Mouse (Mus musculus): Measurements from ENCODE around the gene Lsg1. TPM values are rescaled to one million over a fixed set of nuclear protein-coding genes. Genes with fewer than 3 reads are reported as not detected.

Gene Lsg1
- polyA plus RNA-seq, 1 experiment from 2014 or later, result 72.8 TPM

- ATAC-seq (ENCODE audit: low FRiP score, low read depth), result no peak
- Histone ChIP-seq H3K36me3 (no peaks in the 10 kb centered on the region), H3K9ac (no peak overlapping the region), H3K27me3 (replicated peaks) (no peaks in the 10 kb centered on the region), H3K27ac (no peak overlapping the region), H3K4me2 (replicated peaks) (no peak overlapping the region), H3K4me3 (no peak overlapping the region), H3K4me1 (peaks cover 10% of the 10 kb centered on the region; the same call in 1 of the 2 replicates), H3K9me3 (no peaks in the 10 kb centered on the region)
- WGBS, result 79% methylated on average over 5 of the region's 5 CpGs
Measured at GRCm38 (mm10) chr16:30611331-30611730, 23.9 kb upstream of the Lsg1 start.

- Histone ChIP-seq H3K27me3 (replicated peaks) (no peaks in the 10 kb centered on the region), H3K27ac (no peak overlapping the region), H3K4me3 (no peak overlapping the region), H3K9me3 (no peaks in the 10 kb centered on the region), H3K36me3 (no peaks in the 10 kb centered on the region), H3K9ac (no peak overlapping the region), H3K4me1 (peaks cover 12% of the 10 kb centered on the region), H3K4me2 (replicated peaks) (no peak overlapping the region)
- 76% methylated on average over 3 of the region's 3 CpGs for WGBS
- no peak for ATAC-seq (ENCODE audit: low FRiP score, low read depth)
Measured at GRCm38 (mm10) chr16:30607868-30608267, 20.5 kb upstream of the Lsg1 start.

GRCm38 (mm10) chr16:30605528-30605927 is 18.1 kb upstream of the Lsg1 start:
- Histone ChIP-seq H3K4me1 (peaks cover 28% of the 10 kb centered on the region), H3K4me2 (replicated peaks) (no peak overlapping the region), H3K27ac (no peak overlapping the region), H3K27me3 (replicated peaks) (peaks cover 14% of the 10 kb centered on the region), H3K9ac (no peak overlapping the region), H3K9me3 (no peaks in the 10 kb centered on the region), H3K4me3 (no peak overlapping the region), H3K36me3 (no peaks in the 10 kb centered on the region)
- WGBS, result 66% methylated on average over 6 of the region's 6 CpGs
- ATAC-seq (ENCODE audit: low FRiP score, low read depth), result no peak

- no peak overlapping the region for H3K9ac ChIP-seq
- ATAC-seq (ENCODE audit: low FRiP score, low read depth), result no peak
- H3K27me3 ChIP-seq (replicated peaks), result peaks cover 18% of the 10 kb centered on the region
- no peak overlapping the region for H3K4me2 ChIP-seq (replicated peaks)
- no peaks in the 10 kb centered on the region for H3K36me3 ChIP-seq
- H3K4me3 ChIP-seq, result no peak overlapping the region
- H3K4me1 ChIP-seq, result peaks cover 31% of the 10 kb centered on the region
- no peak overlapping the region for H3K27ac ChIP-seq
- no peaks in the 10 kb centered on the region for H3K9me3 ChIP-seq
- 81% methylated on average over 7 of the region's 7 CpGs for WGBS
Measured at GRCm38 (mm10) chr16:30604807-30605137, 17.4 kb upstream of the Lsg1 start.

GRCm38 (mm10) chr16:30604061-30604806 is 16.8 kb upstream of the Lsg1 start:
- Histone ChIP-seq H3K9me3 (no peaks in the 10 kb centered on the region), H3K4me1 (peaks cover 31% of the 10 kb centered on the region), H3K4me2 (replicated peaks) (no peak overlapping the region), H3K9ac (no peak overlapping the region), H3K27ac (no peak overlapping the region), H3K27me3 (replicated peaks) (peaks cover 18% of the 10 kb centered on the region), H3K36me3 (no peaks in the 10 kb centered on the region), H3K4me3 (no peak overlapping the region)
- 79% methylated on average over 16 of the region's 16 CpGs for WGBS
- no peak for ATAC-seq (ENCODE audit: low FRiP score, low read depth)

GRCm38 (mm10) chr16:30603531-30603842 is 16.1 kb upstream of the Lsg1 start:
- Histone ChIP-seq H3K4me3 (no peak overlapping the region), H3K27me3 (replicated peaks) (peaks cover 18% of the 10 kb centered on the region), H3K9ac (no peak overlapping the region), H3K9me3 (no peaks in the 10 kb centered on the region), H3K4me2 (replicated peaks) (peak overlapping the region; percentile 43), H3K27ac (no peak overlapping the region), H3K36me3 (no peaks in the 10 kb centered on the region), H3K4me1 (peaks cover 31% of the 10 kb centered on the region)
- WGBS, result 37% methylated on average over 9 of the region's 9 CpGs
- no peak for ATAC-seq (ENCODE audit: low FRiP score, low read depth)

- H3K9ac ChIP-seq, result no peak overlapping the region
- no peak overlapping the region for H3K4me3 ChIP-seq
- H3K9me3 ChIP-seq, result no peaks in the 10 kb centered on the region
- H3K27ac ChIP-seq, result no peak overlapping the region
- WGBS, result 19% methylated on average over 18 of the region's 18 CpGs
- no peaks in the 10 kb centered on the region for H3K36me3 ChIP-seq
- H3K27me3 ChIP-seq (replicated peaks), result peaks cover 18% of the 10 kb centered on the region
- no peak for ATAC-seq (ENCODE audit: low FRiP score, low read depth)
- H3K4me1 ChIP-seq, result peaks cover 31% of the 10 kb centered on the region
- peak overlapping the region; percentile 43 for H3K4me2 ChIP-seq (replicated peaks)
Measured at GRCm38 (mm10) chr16:30602684-30603530, 15.5 kb upstream of the Lsg1 start.

- Histone ChIP-seq H3K36me3 (no peaks in the 10 kb centered on the region), H3K4me1 (peaks cover 35% of the 10 kb centered on the region), H3K27ac (no peak overlapping the region), H3K27me3 (replicated peaks) (peaks cover 18% of the 10 kb centered on the region), H3K9ac (peak overlapping the region; percentile 29; the same call in 1 of the 2 replicates), H3K4me2 (replicated peaks) (peak overlapping the region; percentile 94), H3K4me3 (peak overlapping the region; percentile 64), H3K9me3 (no peaks in the 10 kb centered on the region)
- ATAC-seq (ENCODE audit: low FRiP score, low read depth), result no peak
- WGBS, result 24% methylated on average over 7 of the region's 7 CpGs
Measured at GRCm38 (mm10) chr16:30601946-30602345, 14.6 kb upstream of the Lsg1 start.

GRCm38 (mm10) chr16:30601046-30601832 is 13.8 kb upstream of the Lsg1 start:
- H3K9me3 ChIP-seq, result no peaks in the 10 kb centered on the region
- H3K9ac ChIP-seq, result peak overlapping the region; percentile 79; the same call in 1 of the 2 replicates
- H3K27me3 ChIP-seq (replicated peaks), result peaks cover 18% of the 10 kb centered on the region
- H3K4me2 ChIP-seq (replicated peaks), result peak overlapping the region; percentile 94
- no peak for ATAC-seq (ENCODE audit: low FRiP score, low read depth)
- H3K27ac ChIP-seq, result no peak overlapping the region
- peaks cover 40% of the 10 kb centered on the region for H3K4me1 ChIP-seq
- H3K36me3 ChIP-seq, result no peaks in the 10 kb centered on the region
- WGBS, result 9% methylated on average over 42 of the region's 42 CpGs
- peak overlapping the region; percentile 64 for H3K4me3 ChIP-seq

- H3K4me3 ChIP-seq, result peak overlapping the region; percentile 64
- H3K9ac ChIP-seq, result peak overlapping the region; percentile 79
- H3K4me1 ChIP-seq, result peaks cover 40% of the 10 kb centered on the region
- peak overlapping the region; percentile 94 for H3K4me2 ChIP-seq (replicated peaks)
- H3K36me3 ChIP-seq, result no peaks in the 10 kb centered on the region
- no peak overlapping the region for H3K27ac ChIP-seq
- no peak for ATAC-seq (ENCODE audit: low FRiP score, low read depth)
- WGBS, result under 1% methylated on average over 53 of the region's 53 CpGs
- no peaks in the 10 kb centered on the region for H3K9me3 ChIP-seq
- peaks cover 18% of the 10 kb centered on the region for H3K27me3 ChIP-seq (replicated peaks)
Measured at GRCm38 (mm10) chr16:30600431-30601045, 13.1 kb upstream of the Lsg1 start.

GRCm38 (mm10) chr16:30599491-30600268 is 12.3 kb upstream of the Lsg1 start, which contains the start of gene Fam43a:
TSS of gene Fam43a (plus strand) at chr16:30599723.
- H3K27ac ChIP-seq, result 0 out of 2 replicates have a peak within 1 kb of the TSS, but pooled peaks have one; percentile 20
- peak within 1 kb of the TSS; percentile 79 for H3K9ac ChIP-seq
- H3K4me2 ChIP-seq (replicated peaks), result peak within 1 kb of the TSS; percentile 94
- no peaks in the 10 kb centered on the region for H3K9me3 ChIP-seq
- WGBS, result under 1% methylated on average over 63 of the region's 63 CpGs
- H3K4me3 ChIP-seq, result peak within 1 kb of the TSS; percentile 64
- ATAC-seq (ENCODE audit: low FRiP score, low read depth), result peak; percentile 68
- H3K36me3 ChIP-seq, result no peaks in the 10 kb centered on the region
- peaks cover 18% of the 10 kb centered on the region for H3K27me3 ChIP-seq (replicated peaks)
- H3K4me1 ChIP-seq, result peaks cover 37% of the 10 kb centered on the region
